Mouse (Mus musculus): Measurements from ENCODE around the gene Med25. TPM values are rescaled to one million over a fixed set of nuclear protein-coding genes. Genes with fewer than 3 reads are reported as not detected.

The Med25 gene
- polyA plus RNA-seq, 1 experiment from 2014 or later: 35.6 TPM

- Histone ChIP-seq H3K36me3 (replicated peaks; ENCODE audit: insufficient read depth, low read length) (peaks cover 15% of the 10 kb centered on the region), H3K4me2 (ENCODE audit: low read depth, low read length) (peak overlapping the region; percentile 99), H3K9me3 (ENCODE audit: low read length) (no peaks in the 10 kb centered on the region), H3K4me1 (ENCODE audit: insufficient read depth) (peaks cover 52% of the 10 kb centered on the region), H3K4me3 (ENCODE audit: low read depth, low read length) (peak overlapping the region; percentile 81), H3K27me3 (ENCODE audit: insufficient read depth, low read length) (no peaks in the 10 kb centered on the region), H3K9ac (replicated peaks) (peak overlapping the region; percentile 94; the same call in 1 of the 2 replicates), H3K27ac (ENCODE audit: low read depth) (0 out of 2 replicates have a peak overlapping the region, but pooled peaks have one; percentile 24)
- 57% methylated on average over 9 of the region's 9 CpGs for WGBS (ENCODE audit: insufficient replicate concordance)
- TF ChIP-seq EP300 (IDR thresholded peaks at IDR 0.05; ENCODE audit: low read depth): no peak
- TF ChIP-seq CTCF (IDR thresholded peaks at IDR 0.05; ENCODE audit: low read depth): no peak
- DNase-seq (no peak), ATAC-seq (no peak)
Observed at GRCm38 (mm10) chr7:44867802-44868201, 24.7 kb downstream of the Med25 start.

- H3K36me3 ChIP-seq (replicated peaks; ENCODE audit: insufficient read depth, low read length): peaks cover 22% of the 10 kb centered on the region
- no peaks in the 10 kb centered on the region for H3K9me3 ChIP-seq (ENCODE audit: low read length)
- TF ChIP-seq EP300 (IDR thresholded peaks at IDR 0.05; ENCODE audit: low read depth): no peak
- no peak for TF ChIP-seq CTCF (IDR thresholded peaks at IDR 0.05; ENCODE audit: low read depth)
- WGBS (ENCODE audit: insufficient replicate concordance): 77% methylated on average over 19 of the region's 19 CpGs
- DNase-seq: no peak
- H3K27me3 ChIP-seq (ENCODE audit: insufficient read depth, low read length): no peaks in the 10 kb centered on the region
- H3K4me3 ChIP-seq (ENCODE audit: low read depth, low read length): no peak overlapping the region
- peak overlapping the region; percentile 99 for H3K4me2 ChIP-seq (ENCODE audit: low read depth, low read length)
- H3K27ac ChIP-seq (ENCODE audit: low read depth): peak overlapping the region; percentile 46; the same call in 1 of the 2 replicates
- ATAC-seq: no peak
- H3K4me1 ChIP-seq (ENCODE audit: insufficient read depth): peaks cover 48% of the 10 kb centered on the region
- H3K9ac ChIP-seq (replicated peaks): peak overlapping the region; percentile 26; the same call in 1 of the 2 replicates
Observed at GRCm38 (mm10) chr7:44867010-44867702, 25.4 kb downstream of the Med25 start.

- H3K27me3 ChIP-seq (ENCODE audit: insufficient read depth, low read length): no peaks in the 10 kb centered on the region
- peak overlapping the region; percentile 46 for H3K27ac ChIP-seq (ENCODE audit: low read depth)
- H3K9ac ChIP-seq (replicated peaks): peak overlapping the region; percentile 26; the same call in 1 of the 2 replicates
- DNase-seq (peak; percentile 70), ATAC-seq (peak; percentile 7; the same call in 1 of the 2 replicates)
- 42% methylated on average over 15 of the region's 15 CpGs for WGBS (ENCODE audit: insufficient replicate concordance)
- peaks cover 48% of the 10 kb centered on the region for H3K4me1 ChIP-seq (ENCODE audit: insufficient read depth)
- no peak overlapping the region for H3K4me3 ChIP-seq (ENCODE audit: low read depth, low read length)
- no peaks in the 10 kb centered on the region for H3K9me3 ChIP-seq (ENCODE audit: low read length)
- TF ChIP-seq CTCF (IDR thresholded peaks at IDR 0.05; ENCODE audit: low read depth) (peak; percentile 52), EP300 (IDR thresholded peaks at IDR 0.05; ENCODE audit: low read depth) (no peak)
- peak overlapping the region; percentile 19 for H3K4me2 ChIP-seq (ENCODE audit: low read depth, low read length)
- peaks cover 25% of the 10 kb centered on the region for H3K36me3 ChIP-seq (replicated peaks; ENCODE audit: insufficient read depth, low read length)
Observed at GRCm38 (mm10) chr7:44866276-44867009, 26.1 kb downstream of the Med25 start.

GRCm38 (mm10) chr7:44864595-44865542 is 27.6 kb downstream of the Med25 start:
- TF ChIP-seq CTCF (IDR thresholded peaks at IDR 0.05; ENCODE audit: low read depth) (no peak), EP300 (IDR thresholded peaks at IDR 0.05; ENCODE audit: low read depth) (no peak)
- Histone ChIP-seq H3K27me3 (ENCODE audit: insufficient read depth, low read length) (no peaks in the 10 kb centered on the region), H3K4me2 (ENCODE audit: low read depth, low read length) (no peak overlapping the region), H3K36me3 (replicated peaks; ENCODE audit: insufficient read depth, low read length) (peaks cover 33% of the 10 kb centered on the region), H3K9ac (replicated peaks) (peak overlapping the region; percentile 11; the same call in 1 of the 2 replicates), H3K4me3 (ENCODE audit: low read depth, low read length) (no peak overlapping the region), H3K9me3 (ENCODE audit: low read length) (no peaks in the 10 kb centered on the region), H3K4me1 (ENCODE audit: insufficient read depth) (peaks cover 43% of the 10 kb centered on the region), H3K27ac (ENCODE audit: low read depth) (0 out of 2 replicates have a peak overlapping the region, but pooled peaks have one; percentile 46)
- DNase-seq (peak; percentile 48), ATAC-seq (no peak)
- WGBS (ENCODE audit: insufficient replicate concordance): 73% methylated on average over 24 of the region's 24 CpGs

GRCm38 (mm10) chr7:44863982-44864494 is 28.5 kb downstream of the Med25 start:
- Histone ChIP-seq H3K27me3 (ENCODE audit: insufficient read depth, low read length) (no peaks in the 10 kb centered on the region), H3K27ac (ENCODE audit: low read depth) (no peak overlapping the region), H3K4me1 (ENCODE audit: insufficient read depth) (peaks cover 42% of the 10 kb centered on the region), H3K36me3 (replicated peaks; ENCODE audit: insufficient read depth, low read length) (peaks cover 38% of the 10 kb centered on the region), H3K4me3 (ENCODE audit: low read depth, low read length) (no peak overlapping the region), H3K9ac (replicated peaks) (no peak overlapping the region), H3K4me2 (ENCODE audit: low read depth, low read length) (no peak overlapping the region), H3K9me3 (ENCODE audit: low read length) (no peaks in the 10 kb centered on the region)
- ATAC-seq (no peak), DNase-seq (no peak)
- TF ChIP-seq CTCF (IDR thresholded peaks at IDR 0.05; ENCODE audit: low read depth) (no peak), EP300 (IDR thresholded peaks at IDR 0.05; ENCODE audit: low read depth) (no peak)
- 87% methylated on average over 11 of the region's 11 CpGs for WGBS (ENCODE audit: insufficient replicate concordance)

All from liver, postnatal 0 days (tissue).